Mouse (Mus musculus): Measurements from ENCODE around the gene Abcd1. TPM values are rescaled to one million over a fixed set of nuclear protein-coding genes. Genes with fewer than 3 reads are reported as not detected.

Gene Abcd1
- 13.9 and 15.4 TPM in 2 replicates for polyA plus RNA-seq (2015; fragmentation: Nextera tagmentation; extraction: Ambion mirVana)

DNA sequence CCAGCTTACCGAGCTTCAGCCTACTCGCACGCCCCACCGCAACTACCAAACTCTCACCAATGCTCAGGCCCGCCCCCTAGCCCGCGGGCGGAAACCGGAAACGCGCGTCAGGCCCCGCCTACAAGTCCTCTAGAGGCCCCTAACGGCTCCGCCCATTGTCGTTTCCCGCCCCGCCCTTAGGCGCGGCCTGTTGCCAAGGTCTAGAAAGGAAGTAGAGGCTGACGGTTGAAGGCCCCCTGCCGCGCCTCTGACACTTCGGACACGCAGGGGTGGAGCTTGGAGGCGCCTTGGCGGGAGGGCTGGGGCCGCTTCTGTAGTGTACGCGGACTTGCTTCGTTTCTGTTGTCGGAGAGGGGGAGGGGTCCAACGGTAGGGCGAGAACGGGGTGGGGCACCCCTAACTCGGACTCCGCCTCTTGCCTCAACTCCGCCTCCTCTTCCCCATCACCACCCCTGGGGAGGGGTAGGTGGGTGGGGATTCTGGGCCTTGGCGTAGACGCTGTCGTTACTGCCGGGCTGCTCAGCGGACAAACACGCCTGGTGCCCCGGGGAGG lies at the start of gene Abcd1, which contains the start of gene Bcap31:
TSS of gene Abcd1 (plus strand) at position 489 of the 553 bp plus-strand sequence.
TSS of gene Bcap31 (minus strand) at position 67 of the 553 bp plus-strand sequence.
- ATAC-seq (ENCODE audit: insufficient number of reproducible peaks, insufficient read depth, low FRiP score, low TSS enrichment, low read depth): peak; percentile 90
- peak within 1 kb of the TSS; percentile 67 for H3K4me2 ChIP-seq
- no peaks in the 10 kb centered on the region for H3K9me3 ChIP-seq
- peaks cover 4% of the 10 kb centered on the region; the same call in 1 of the 2 replicates for H3K27me3 ChIP-seq
- H3K9ac ChIP-seq: peak within 1 kb of the TSS; percentile 77
- peaks cover 32% of the 10 kb centered on the region for H3K4me1 ChIP-seq
- H3K27ac ChIP-seq: peak within 1 kb of the TSS; percentile 83
- H3K4me3 ChIP-seq: peak within 1 kb of the TSS; percentile 58
- H3K36me3 ChIP-seq: peaks cover 7% of the 10 kb centered on the region
- WGBS: 23% methylated on average over 45 of the region's 45 CpGs

DNA sequence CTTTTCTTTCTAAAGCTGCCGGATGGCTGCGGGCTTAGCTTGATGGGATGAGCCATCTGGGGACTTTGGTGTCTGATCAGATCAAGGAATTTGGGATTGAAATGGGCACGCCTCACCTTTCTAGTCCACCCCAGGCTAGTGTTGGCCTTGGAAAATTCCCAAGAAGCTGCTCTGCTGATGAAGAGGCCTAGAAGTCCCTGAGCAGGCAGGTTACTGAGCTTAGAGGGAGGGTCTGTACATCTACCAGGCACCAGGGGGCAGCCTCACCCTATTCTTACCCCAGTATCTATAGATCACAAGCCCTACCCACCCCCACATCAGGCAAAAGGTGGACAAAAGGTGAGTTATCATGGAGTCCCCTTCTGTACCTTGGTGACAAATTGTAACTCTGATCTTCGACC lies 44.4 kb upstream of the Abcd1 start:
- Histone ChIP-seq H3K27me3 (no peaks in the 10 kb centered on the region; the same call in 1 of the 2 replicates), H3K9me3 (no peaks in the 10 kb centered on the region), H3K4me1 (peaks cover 16% of the 10 kb centered on the region), H3K4me3 (no peak overlapping the region), H3K36me3 (peaks cover 4% of the 10 kb centered on the region), H3K27ac (no peak overlapping the region), H3K4me2 (peak overlapping the region; percentile 70; the same call in 1 of the 2 replicates), H3K9ac (no peak overlapping the region)
- 62% methylated on average over 4 of the region's 4 CpGs for WGBS
- ATAC-seq (ENCODE audit: insufficient number of reproducible peaks, insufficient read depth, low FRiP score, low TSS enrichment, low read depth): 0 out of 2 replicates have a peak, but pooled peaks have one; percentile 26

DNA sequence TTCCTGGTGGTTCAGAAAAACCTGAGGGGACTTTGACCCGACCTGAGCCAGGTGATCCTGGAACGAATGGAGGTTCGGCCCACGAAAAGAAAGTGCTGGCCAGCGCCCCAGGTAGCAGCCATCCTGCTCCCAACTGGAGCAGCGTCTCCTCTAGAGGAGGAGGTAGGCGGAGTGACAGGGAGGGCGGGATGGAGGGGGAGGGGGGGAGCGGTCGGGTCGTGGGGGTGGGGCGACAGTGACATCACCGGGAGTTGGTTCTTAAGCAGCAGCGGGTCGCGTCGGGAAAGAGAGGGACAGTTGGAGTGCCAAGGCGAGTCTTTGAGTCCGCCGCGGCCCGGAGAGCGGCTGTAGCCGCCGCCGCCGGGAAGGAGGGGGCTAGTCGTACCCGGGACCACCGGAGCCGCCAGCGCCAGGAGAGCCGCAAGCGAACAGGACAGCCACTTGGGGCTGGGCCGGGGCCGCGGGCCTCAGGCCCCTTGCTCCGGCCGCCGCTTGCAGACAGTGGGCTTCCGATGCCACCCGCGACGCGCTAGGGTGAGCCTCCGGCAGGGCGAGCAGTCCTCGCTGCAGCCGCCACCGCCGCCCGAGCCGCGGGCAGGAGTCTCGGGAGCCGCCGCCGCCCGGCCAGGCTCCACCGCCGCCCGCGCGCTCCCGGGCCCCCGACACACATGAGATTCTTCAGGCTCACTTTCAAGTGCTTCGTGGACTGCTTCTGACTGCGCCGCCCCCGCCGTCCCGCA lies 43.3 kb upstream of the Abcd1 start, which contains the start of gene Slc6a8:
TSS of gene Slc6a8 (plus strand) at position 272 of the 740 bp plus-strand sequence.
- peak within 1 kb of the TSS; percentile 82 for H3K9ac ChIP-seq
- ATAC-seq (ENCODE audit: insufficient number of reproducible peaks, insufficient read depth, low FRiP score, low TSS enrichment, low read depth): no peak; the same call in 1 of the 2 replicates
- H3K36me3 ChIP-seq: peaks cover 11% of the 10 kb centered on the region
- no peaks in the 10 kb centered on the region for H3K9me3 ChIP-seq
- H3K4me1 ChIP-seq: peaks cover 16% of the 10 kb centered on the region
- H3K4me3 ChIP-seq: peak within 1 kb of the TSS; percentile 61
- H3K4me2 ChIP-seq: peak within 1 kb of the TSS; percentile 70
- H3K27me3 ChIP-seq: no peaks in the 10 kb centered on the region; the same call in 1 of the 2 replicates
- 24% methylated on average over 58 of the region's 72 CpGs for WGBS
- peak within 1 kb of the TSS; percentile 57 for H3K27ac ChIP-seq

DNA sequence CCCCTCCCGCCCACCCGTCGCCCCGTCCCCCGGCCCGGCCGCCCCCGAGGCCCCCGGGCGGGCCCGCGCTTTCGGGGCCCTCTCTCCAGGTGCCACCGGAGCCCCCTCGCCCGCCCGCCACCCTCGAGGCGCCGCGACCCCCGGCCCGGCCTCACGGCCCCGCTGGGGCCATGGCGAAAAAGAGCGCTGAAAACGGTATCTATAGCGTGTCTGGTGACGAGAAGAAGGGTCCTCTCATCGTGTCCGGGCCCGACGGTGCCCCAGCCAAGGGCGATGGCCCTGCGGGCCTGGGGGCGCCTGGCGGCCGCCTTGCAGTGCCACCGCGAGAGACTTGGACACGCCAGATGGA lies 42.8 kb upstream of the Abcd1 start:
- Histone ChIP-seq H3K4me3 (peak overlapping the region; percentile 61), H3K27ac (peak overlapping the region; percentile 57), H3K27me3 (no peaks in the 10 kb centered on the region; the same call in 1 of the 2 replicates), H3K36me3 (peaks cover 13% of the 10 kb centered on the region), H3K9ac (peak overlapping the region; percentile 82), H3K9me3 (no peaks in the 10 kb centered on the region), H3K4me2 (peak overlapping the region; percentile 70), H3K4me1 (peaks cover 16% of the 10 kb centered on the region)
- no peak for ATAC-seq (ENCODE audit: insufficient number of reproducible peaks, insufficient read depth, low FRiP score, low TSS enrichment, low read depth)
- WGBS: 35% methylated on average over 39 of the region's 42 CpGs

DNA sequence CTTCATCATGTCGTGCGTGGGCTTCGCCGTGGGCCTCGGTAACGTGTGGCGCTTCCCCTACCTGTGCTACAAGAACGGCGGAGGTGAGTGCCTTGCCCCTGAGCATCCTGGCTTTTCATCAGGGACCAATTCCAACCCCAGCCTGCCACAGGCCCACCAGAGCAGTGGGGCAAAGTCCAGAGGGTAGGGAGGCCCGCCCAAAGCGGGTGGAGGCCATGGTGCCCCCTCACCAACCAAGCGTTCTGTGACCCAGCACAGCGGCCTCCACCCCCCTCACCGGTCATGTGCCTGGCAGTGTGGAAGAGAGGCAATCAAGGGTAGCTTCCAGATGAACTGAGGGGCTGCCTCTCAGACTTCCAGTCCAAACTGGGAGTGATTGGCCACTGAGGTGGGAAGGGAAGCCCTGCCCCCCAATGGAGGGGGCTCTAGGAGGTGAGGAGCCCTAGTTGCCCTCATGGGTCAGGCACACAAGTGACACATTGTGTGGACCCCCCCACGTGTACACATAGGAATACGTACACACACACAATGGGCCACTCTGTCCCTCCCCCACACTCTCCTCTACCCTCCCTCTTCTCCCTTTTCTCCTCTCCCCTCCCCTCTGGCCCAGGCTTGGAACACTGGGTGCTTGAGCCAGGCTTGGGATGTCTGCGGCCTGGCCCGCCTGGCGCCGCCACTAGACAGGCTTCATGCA lies 42.3 kb upstream of the Abcd1 start:
- Histone ChIP-seq H3K9ac (peak overlapping the region; percentile 82), H3K4me1 (peaks cover 16% of the 10 kb centered on the region), H3K9me3 (no peaks in the 10 kb centered on the region), H3K27me3 (no peaks in the 10 kb centered on the region; the same call in 1 of the 2 replicates), H3K27ac (peak overlapping the region; percentile 57; the same call in 1 of the 2 replicates), H3K4me2 (peak overlapping the region; percentile 70), H3K36me3 (peaks cover 18% of the 10 kb centered on the region), H3K4me3 (peak overlapping the region; percentile 61)
- WGBS: 23% methylated on average over 20 of the region's 20 CpGs
- ATAC-seq (ENCODE audit: insufficient number of reproducible peaks, insufficient read depth, low FRiP score, low TSS enrichment, low read depth): 0 out of 2 replicates have a peak, but pooled peaks have one; percentile 16

DNA sequence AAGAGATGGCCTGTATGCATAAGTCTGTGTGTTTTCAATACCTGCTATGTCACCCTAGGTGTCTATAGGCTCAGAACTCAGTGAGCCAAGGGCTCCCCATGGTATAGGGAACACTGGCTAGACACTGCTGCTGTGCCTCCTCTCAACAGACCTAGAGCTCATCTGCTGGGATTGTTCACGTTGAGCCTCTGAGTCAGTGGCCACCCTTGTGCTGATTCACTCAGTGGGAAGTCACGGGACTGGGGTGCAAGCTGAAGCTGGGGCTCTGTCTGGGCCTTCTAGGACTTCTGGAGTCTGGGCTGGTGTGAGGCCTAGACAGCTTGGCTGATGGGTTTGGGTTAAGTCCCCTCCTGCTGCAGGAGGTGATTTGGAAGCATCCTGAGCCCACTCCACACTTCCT lies 41.2 kb upstream of the Abcd1 start:
- ATAC-seq (ENCODE audit: insufficient number of reproducible peaks, insufficient read depth, low FRiP score, low TSS enrichment, low read depth): no peak
- WGBS: 76% methylated on average over 2 of the region's 2 CpGs
- peak overlapping the region; percentile 82; the same call in 1 of the 2 replicates for H3K9ac ChIP-seq

DNA sequence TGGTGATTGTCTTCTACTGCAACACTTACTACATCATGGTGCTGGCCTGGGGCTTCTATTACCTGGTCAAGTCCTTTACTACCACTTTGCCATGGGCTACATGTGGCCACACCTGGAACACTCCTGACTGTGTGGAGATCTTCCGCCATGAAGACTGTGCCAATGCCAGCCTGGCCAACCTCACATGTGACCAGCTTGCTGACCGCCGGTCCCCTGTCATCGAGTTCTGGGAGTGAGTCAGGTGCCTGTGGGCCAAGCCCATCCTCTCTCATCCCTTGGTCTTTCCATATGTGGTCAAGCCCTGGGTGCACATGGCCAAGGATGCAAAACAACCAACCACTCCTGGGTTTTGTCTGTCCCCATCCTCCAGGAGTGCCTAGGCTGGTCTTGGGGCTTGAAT lies 39.7 kb upstream of the Abcd1 start:
- Histone ChIP-seq H3K4me1 (peaks cover 16% of the 10 kb centered on the region), H3K9ac (no peak overlapping the region), H3K4me2 (no peak overlapping the region), H3K9me3 (no peaks in the 10 kb centered on the region), H3K27ac (no peak overlapping the region), H3K4me3 (no peak overlapping the region), H3K27me3 (no peaks in the 10 kb centered on the region; the same call in 1 of the 2 replicates), H3K36me3 (peaks cover 36% of the 10 kb centered on the region)
- no peak for ATAC-seq (ENCODE audit: insufficient number of reproducible peaks, insufficient read depth, low FRiP score, low TSS enrichment, low read depth)
- 94% methylated on average over 4 of the region's 4 CpGs for WGBS

More for the DNA sequence above, 41.2 kb upstream of the Abcd1 start:
- Histone ChIP-seq H3K4me2 (peak overlapping the region; percentile 70), H3K27ac (no peak overlapping the region), H3K9me3 (no peaks in the 10 kb centered on the region), H3K36me3 (peaks cover 29% of the 10 kb centered on the region), H3K4me1 (peaks cover 16% of the 10 kb centered on the region), H3K4me3 (peak overlapping the region; percentile 61; the same call in 1 of the 2 replicates), H3K27me3 (no peaks in the 10 kb centered on the region; the same call in 1 of the 2 replicates)

DNA sequence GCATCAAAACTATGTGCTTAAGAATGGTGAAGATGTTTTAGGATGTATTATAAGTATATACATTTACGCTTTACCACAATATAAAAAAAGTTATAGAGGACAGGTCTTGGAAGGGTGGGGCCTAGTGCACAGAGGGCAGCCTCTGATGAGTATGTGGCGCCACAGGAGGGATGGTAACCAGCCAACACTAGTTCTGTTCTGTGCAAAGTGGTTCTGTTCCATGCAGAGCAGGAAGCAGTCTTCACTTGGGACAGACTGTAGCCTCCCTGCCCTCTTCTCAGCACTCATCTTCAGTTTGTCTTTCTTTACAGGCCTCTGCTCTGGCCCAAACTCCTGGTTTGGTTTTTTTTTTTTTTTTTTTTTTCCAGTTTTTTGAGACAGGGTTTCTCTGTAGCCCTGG lies 32.2 kb upstream of the Abcd1 start:
- Histone ChIP-seq H3K27me3 (no peaks in the 10 kb centered on the region), H3K4me2 (no peak overlapping the region), H3K36me3 (peaks cover 53% of the 10 kb centered on the region), H3K4me1 (no peaks in the 10 kb centered on the region), H3K9ac (no peak overlapping the region), H3K27ac (no peak overlapping the region), H3K4me3 (no peak overlapping the region), H3K9me3 (no peaks in the 10 kb centered on the region)
- no peak for ATAC-seq (ENCODE audit: insufficient number of reproducible peaks, insufficient read depth, low FRiP score, low TSS enrichment, low read depth)
- 86% methylated on average over 2 of the region's 2 CpGs for WGBS

DNA sequence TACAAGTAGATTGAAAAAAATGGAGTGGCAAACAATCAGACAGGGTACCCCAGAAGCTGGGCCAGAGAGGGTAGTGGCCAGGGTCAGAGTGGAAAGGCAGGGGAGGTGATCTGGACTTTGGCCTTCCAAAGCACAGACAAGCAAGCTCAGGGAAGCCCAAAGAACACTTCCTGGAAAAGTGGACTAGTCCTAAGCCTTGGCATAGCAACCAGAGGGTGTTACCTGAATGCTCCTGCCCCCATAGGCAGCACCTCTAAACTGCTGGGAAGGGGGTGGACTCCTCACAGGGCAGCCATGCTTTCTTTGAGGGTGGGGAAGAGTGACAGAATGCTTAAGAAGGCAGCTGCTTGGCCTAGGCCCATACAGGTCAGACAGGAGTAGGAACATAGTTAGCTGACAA lies 31.4 kb upstream of the Abcd1 start:
- Histone ChIP-seq H3K9ac (no peak overlapping the region), H3K36me3 (peaks cover 51% of the 10 kb centered on the region), H3K4me1 (no peaks in the 10 kb centered on the region), H3K27me3 (no peaks in the 10 kb centered on the region), H3K27ac (no peak overlapping the region), H3K4me3 (no peak overlapping the region), H3K9me3 (no peaks in the 10 kb centered on the region), H3K4me2 (no peak overlapping the region)
- ATAC-seq (ENCODE audit: insufficient number of reproducible peaks, insufficient read depth, low FRiP score, low TSS enrichment, low read depth): no peak

DNA sequence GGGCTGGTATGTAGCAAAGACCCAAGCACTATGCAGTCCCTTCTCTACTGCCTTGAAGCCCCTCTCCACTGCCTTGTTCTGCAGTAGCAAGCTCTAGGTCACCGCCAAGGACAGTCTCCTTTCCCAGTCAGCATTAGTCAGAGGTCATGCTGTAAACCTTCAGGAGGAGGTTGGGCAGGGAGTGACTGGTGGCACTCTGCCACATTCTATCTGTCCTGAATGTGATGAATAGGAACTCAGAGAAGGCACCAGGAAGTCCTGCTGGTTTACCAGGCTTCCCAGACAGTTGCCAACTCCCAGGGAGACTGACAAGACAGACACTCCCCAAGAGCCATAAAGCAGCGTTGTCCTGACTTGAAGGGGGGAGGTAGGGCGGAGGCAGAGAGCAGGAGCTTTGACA lies 30.8 kb upstream of the Abcd1 start:
- peaks cover 45% of the 10 kb centered on the region for H3K36me3 ChIP-seq
- ATAC-seq (ENCODE audit: insufficient number of reproducible peaks, insufficient read depth, low FRiP score, low TSS enrichment, low read depth): no peak
- 77% methylated on average over 3 of the region's 3 CpGs for WGBS

DNA sequence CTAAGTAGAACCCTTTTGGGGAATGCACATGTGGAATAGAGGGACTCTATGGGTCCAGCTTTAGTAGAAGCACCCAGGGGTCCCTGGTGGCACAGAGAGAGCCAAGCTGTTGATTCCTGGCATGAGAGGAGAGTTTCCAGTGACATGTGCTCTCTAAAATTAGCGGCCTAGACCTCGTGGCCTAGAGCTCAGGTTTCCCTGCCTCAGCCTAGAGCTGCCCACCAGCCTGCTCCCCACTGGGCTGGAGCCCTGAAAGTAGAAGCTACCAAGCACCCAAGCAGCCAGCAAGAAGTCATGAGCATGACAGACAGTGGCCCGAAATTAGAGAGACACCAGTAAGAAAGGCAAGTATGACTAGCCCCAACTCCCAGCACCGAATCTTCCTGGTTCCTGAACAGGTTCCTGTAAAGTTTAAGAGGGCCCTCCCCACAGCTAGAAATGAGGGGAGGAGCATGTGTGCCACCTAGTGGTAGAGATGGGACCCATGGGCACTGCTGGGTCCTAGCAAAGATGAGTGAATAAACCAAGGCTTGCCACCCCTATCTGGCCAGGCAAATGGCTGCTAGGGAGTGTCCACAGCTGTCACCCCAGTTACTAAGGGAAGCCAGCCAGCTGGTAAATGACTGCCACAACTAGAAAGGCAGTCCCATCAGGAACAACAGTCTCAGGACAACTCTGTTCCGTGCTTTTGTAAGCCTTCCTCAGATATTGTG lies 25.3 kb upstream of the Abcd1 start:
- no peaks in the 10 kb centered on the region for H3K9me3 ChIP-seq
- H3K4me2 ChIP-seq: no peak overlapping the region
- 75% methylated on average over 5 of the region's 5 CpGs for whole genome bisulfite sequencing
- H3K4me1 ChIP-seq: no peaks in the 10 kb centered on the region
- no peak overlapping the region for H3K9ac ChIP-seq
- H3K27ac ChIP-seq: no peak overlapping the region
- peaks cover 23% of the 10 kb centered on the region for H3K36me3 ChIP-seq
- H3K4me3 ChIP-seq: no peak overlapping the region
- ATAC-seq (ENCODE audit: insufficient number of reproducible peaks, insufficient read depth, low FRiP score, low TSS enrichment, low read depth): no peak
- H3K27me3 ChIP-seq: no peaks in the 10 kb centered on the region; the same call in 1 of the 2 replicates

More for the DNA sequence above, 30.8 kb upstream of the Abcd1 start:
- Histone ChIP-seq H3K4me3 (no peak overlapping the region), H3K4me1 (no peaks in the 10 kb centered on the region), H3K4me2 (no peak overlapping the region), H3K27me3 (no peaks in the 10 kb centered on the region), H3K9ac (no peak overlapping the region), H3K27ac (no peak overlapping the region), H3K9me3 (no peaks in the 10 kb centered on the region)
